Mouse (Mus musculus) olfactory bulb, adult 2 months (tissue): ENCODE data around the gene Bdkrb1.

Experiments used
- CTCF ChIP-seq: fragments of 200-500 bp; IDR thresholded peaks from 2 replicates; pipeline ENCODE4 v1.5.1; 2012; ENCODE audit warnings: low read depth, mild to moderate bottlenecking, low read length, moderate library complexity; ENCODE audit not compliant: insufficient read depth
- POLR2A ChIP-seq: fragments of 200-500 bp; IDR thresholded peaks from 2 replicates; pipeline ENCODE4 v1.6.1; 2012; ENCODE audit warnings: mild to moderate bottlenecking, low read depth, low read length, moderate library complexity; ENCODE audit not compliant: insufficient read depth

- no peak for TF ChIP-seq POLR2A
- TF ChIP-seq CTCF, result no peak
These were observed 37.7 kb upstream of the Bdkrb1 start for GRCm38 (mm10) chr12:105565221-105565620.
